Mouse (Mus musculus): Measurements from ENCODE around the gene Svep1. TPM values are rescaled to one million over a fixed set of nuclear protein-coding genes. Genes with fewer than 3 reads are reported as not detected.

The Svep1 gene
- polyA plus RNA-seq, 1 experiment = 0.08 TPM

DNA sequence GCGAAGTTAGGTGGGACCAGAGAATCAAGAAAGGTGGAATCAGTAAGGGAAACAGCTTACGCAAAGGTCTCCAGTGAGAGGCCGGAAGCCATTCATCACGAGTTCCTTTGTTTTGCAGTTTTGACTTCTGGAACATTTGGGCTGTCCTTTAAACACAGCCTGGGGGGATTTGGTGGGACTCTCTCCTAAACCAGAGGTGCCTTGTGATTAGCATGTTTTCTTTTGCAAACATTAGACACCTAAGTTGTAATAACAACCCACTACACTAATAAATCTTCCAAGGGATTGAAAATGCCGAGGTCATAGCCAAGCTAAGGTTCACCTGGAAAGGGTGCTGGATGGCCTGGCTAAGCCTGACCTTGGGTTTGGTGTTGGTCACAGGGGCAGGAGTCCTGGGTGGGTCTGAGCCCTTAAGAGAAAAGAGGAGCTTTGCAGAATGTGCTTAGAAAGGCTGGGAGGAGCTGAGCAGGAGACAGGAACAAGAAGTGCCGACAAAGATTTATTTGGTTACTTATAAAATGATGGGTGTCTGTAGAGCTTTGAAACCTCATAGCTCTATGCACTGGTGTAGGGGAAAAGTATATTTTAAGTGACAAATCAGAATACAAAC is 169.5 kb downstream of the Svep1 start:
- H3K27me3 ChIP-seq (ENCODE audit: control insufficient read depth, insufficient read depth, insufficient read length) = peaks cover 4% of the 10 kb centered on the region
- H3K36me3 ChIP-seq (ENCODE audit: control insufficient read depth, insufficient read depth) = no peaks in the 10 kb centered on the region
- H3K79me2 ChIP-seq (ENCODE audit: control insufficient read depth, insufficient read depth) = no peaks in the 10 kb centered on the region
- no peak overlapping the region for H3ac ChIP-seq (ENCODE audit: control insufficient read depth, insufficient read length)
- no peak overlapping the region for H3K4me3 ChIP-seq
- no peak overlapping the region for H3K4me2 ChIP-seq (ENCODE audit: low read depth)
- TF ChIP-seq POLR2A (IDR thresholded peaks at IDR 0.05; ENCODE audit: insufficient read length, low read depth) (no peak), SRF (IDR thresholded peaks at IDR 0.05; ENCODE audit: control insufficient read depth, insufficient read length, low read depth) (no peak), E2F4 (IDR thresholded peaks at IDR 0.05; ENCODE audit: insufficient read depth) (no peak), TCF3 (IDR thresholded peaks at IDR 0.05; ENCODE audit: insufficient read length, low read depth) (no peak), MYOG (IDR thresholded peaks at IDR 0.05; ENCODE audit: control insufficient read depth in 1 of 3, insufficient read depth in 1 of 3, insufficient read length in 2 of 3, low read depth in 2 of 3) (no peak), CEBPB (IDR thresholded peaks at IDR 0.05; ENCODE audit: insufficient read depth, poor library complexity, severe bottlenecking) (no peak), POLR2AphosphoS2 (IDR thresholded peaks at IDR 0.05; ENCODE audit: insufficient read length, low read depth) (no peak), MYOD1 (IDR thresholded peaks at IDR 0.05; ENCODE audit: control insufficient read depth in 1 of 3, insufficient read length in 2 of 3, low read depth in 2 of 3) (no peak), TCF12 (IDR thresholded peaks at IDR 0.05; ENCODE audit: insufficient read depth, poor library complexity, severe bottlenecking) (no peak), REST (IDR thresholded peaks at IDR 0.05; ENCODE audit: insufficient read depth, insufficient read length) (no peak), MAX (IDR thresholded peaks at IDR 0.05; ENCODE audit: low read depth) (no peak), USF1 (IDR thresholded peaks at IDR 0.05; ENCODE audit: low read depth) (no peak)

DNA sequence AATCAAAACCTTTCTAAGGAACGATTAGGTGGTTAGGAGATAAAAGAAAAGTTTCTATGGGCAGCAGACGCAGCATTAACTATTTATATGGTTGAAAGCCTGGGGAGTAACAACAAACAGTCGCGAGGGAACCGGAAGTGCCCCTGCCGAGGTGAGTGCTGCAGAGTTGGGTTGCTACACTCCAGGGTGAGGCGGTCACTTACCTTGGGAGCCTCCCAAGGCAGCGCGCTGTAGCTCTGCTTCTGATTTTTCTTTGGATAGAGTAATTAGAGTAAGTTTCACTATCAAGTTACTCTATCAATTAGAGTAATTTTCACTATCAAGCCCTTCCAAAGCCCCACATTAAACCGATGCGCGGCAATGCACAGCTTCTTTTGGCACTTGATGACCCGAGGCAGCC is 172.0 kb downstream of the Svep1 start:
- H3K4me3 ChIP-seq = no peak overlapping the region

DNA sequence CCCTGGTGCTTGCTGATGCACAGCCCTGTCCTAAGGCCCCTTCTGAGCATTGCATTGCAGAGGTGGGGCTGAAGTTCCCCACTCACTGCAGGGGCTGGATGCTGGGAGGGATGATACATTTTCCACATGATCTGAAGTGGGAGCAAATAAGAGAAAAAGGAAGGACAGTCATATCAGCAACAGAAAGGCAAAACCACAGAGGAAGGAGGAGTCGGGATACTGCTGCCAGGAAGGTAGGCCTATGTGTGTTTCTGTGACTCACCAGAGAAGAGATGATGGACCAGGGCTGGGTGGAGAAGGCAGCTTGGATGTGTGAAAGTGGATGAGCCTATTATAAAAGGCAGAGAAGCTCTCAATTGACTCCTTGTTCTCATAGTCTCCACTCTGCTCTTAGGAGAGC is 173.9 kb downstream of the Svep1 start:
- no peaks in the 10 kb centered on the region for H3K36me3 ChIP-seq (ENCODE audit: control insufficient read depth, insufficient read depth)
- no peak for TF ChIP-seq MYOG (IDR thresholded peaks at IDR 0.05; ENCODE audit: control insufficient read depth in 1 of 3, insufficient read depth in 1 of 3, insufficient read length in 2 of 3, low read depth in 2 of 3)
- no peak for TF ChIP-seq SRF (IDR thresholded peaks at IDR 0.05; ENCODE audit: control insufficient read depth, insufficient read length, low read depth)
- no peak for TF ChIP-seq MAX (IDR thresholded peaks at IDR 0.05; ENCODE audit: low read depth)
- H3K4me3 ChIP-seq = no peak overlapping the region
- H3K79me2 ChIP-seq (ENCODE audit: control insufficient read depth, insufficient read depth) = no peaks in the 10 kb centered on the region
- no peak overlapping the region for H3K4me2 ChIP-seq (ENCODE audit: low read depth)
- no peak overlapping the region for H3ac ChIP-seq (ENCODE audit: control insufficient read depth, insufficient read length)
- peaks cover 4% of the 10 kb centered on the region for H3K27me3 ChIP-seq (ENCODE audit: control insufficient read depth, insufficient read depth, insufficient read length)

More for the DNA sequence above, 172.0 kb downstream of the Svep1 start:
- Histone ChIP-seq H3ac (ENCODE audit: control insufficient read depth, insufficient read length) (no peak overlapping the region), H3K27me3 (ENCODE audit: control insufficient read depth, insufficient read depth, insufficient read length) (peaks cover 4% of the 10 kb centered on the region), H3K79me2 (ENCODE audit: control insufficient read depth, insufficient read depth) (no peaks in the 10 kb centered on the region), H3K4me2 (ENCODE audit: low read depth) (no peak overlapping the region), H3K36me3 (ENCODE audit: control insufficient read depth, insufficient read depth) (no peaks in the 10 kb centered on the region)
- TF ChIP-seq TCF12 (IDR thresholded peaks at IDR 0.05; ENCODE audit: insufficient read depth, poor library complexity, severe bottlenecking) (no peak), MAX (IDR thresholded peaks at IDR 0.05; ENCODE audit: low read depth) (no peak), USF1 (IDR thresholded peaks at IDR 0.05; ENCODE audit: low read depth) (no peak), TCF3 (IDR thresholded peaks at IDR 0.05; ENCODE audit: insufficient read length, low read depth) (no peak), SRF (IDR thresholded peaks at IDR 0.05; ENCODE audit: control insufficient read depth, insufficient read length, low read depth) (no peak)

DNA sequence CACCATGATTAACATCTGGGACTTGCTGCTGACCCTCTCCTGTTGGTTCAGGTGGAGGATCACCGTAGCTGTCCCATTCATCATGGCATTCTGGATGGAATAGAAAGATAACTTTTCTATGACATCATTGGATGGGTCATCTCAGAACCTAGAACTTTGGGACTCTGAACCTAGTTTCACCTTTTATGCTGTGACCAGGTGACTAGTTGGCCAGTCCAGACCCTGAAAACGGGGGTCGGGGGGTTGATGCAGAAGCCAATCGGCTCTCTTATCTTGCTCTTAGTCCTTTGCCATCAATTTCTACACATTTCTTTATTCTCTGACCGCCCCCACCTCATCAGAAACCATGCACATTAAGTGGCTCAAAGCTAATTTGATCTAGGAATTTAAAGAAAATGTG is 197.6 kb downstream of the Svep1 start, which contains the start of gene Txndc8:
Gene Txndc8 (minus strand): TSS at position 101 of the 400 bp plus-strand sequence.
- Histone ChIP-seq H3K79me2 (ENCODE audit: control insufficient read depth, insufficient read depth) (no peaks in the 10 kb centered on the region), H3K4me2 (ENCODE audit: low read depth) (no peak within 1 kb of the TSS), H3K36me3 (ENCODE audit: control insufficient read depth, insufficient read depth) (no peaks in the 10 kb centered on the region), H3K27me3 (ENCODE audit: control insufficient read depth, insufficient read depth, insufficient read length) (peaks cover 5% of the 10 kb centered on the region), H3ac (ENCODE audit: control insufficient read depth, insufficient read length) (no peak within 1 kb of the TSS), H3K4me3 (no peak within 1 kb of the TSS)
- no peak for TF ChIP-seq CEBPB (IDR thresholded peaks at IDR 0.05; ENCODE audit: insufficient read depth, poor library complexity, severe bottlenecking)
- TF ChIP-seq POLR2AphosphoS2 (IDR thresholded peaks at IDR 0.05; ENCODE audit: insufficient read length, low read depth) = no peak
- no peak for TF ChIP-seq MYOD1 (IDR thresholded peaks at IDR 0.05; ENCODE audit: control insufficient read depth in 1 of 3, insufficient read length in 2 of 3, low read depth in 2 of 3)
- no peak for TF ChIP-seq TCF12 (IDR thresholded peaks at IDR 0.05; ENCODE audit: insufficient read depth, poor library complexity, severe bottlenecking)
- no peak for TF ChIP-seq TCF3 (IDR thresholded peaks at IDR 0.05; ENCODE audit: insufficient read length, low read depth)
- TF ChIP-seq POLR2A (IDR thresholded peaks at IDR 0.05; ENCODE audit: insufficient read length, low read depth) = no peak
- no peak for TF ChIP-seq MAX (IDR thresholded peaks at IDR 0.05; ENCODE audit: low read depth)
- no peak for TF ChIP-seq REST (IDR thresholded peaks at IDR 0.05; ENCODE audit: insufficient read depth, insufficient read length)
- TF ChIP-seq E2F4 (IDR thresholded peaks at IDR 0.05; ENCODE audit: insufficient read depth) = no peak
- no peak for TF ChIP-seq USF1 (IDR thresholded peaks at IDR 0.05; ENCODE audit: low read depth)
- TF ChIP-seq SRF (IDR thresholded peaks at IDR 0.05; ENCODE audit: control insufficient read depth, insufficient read length, low read depth) = no peak
- TF ChIP-seq MYOG (IDR thresholded peaks at IDR 0.05; ENCODE audit: control insufficient read depth in 1 of 3, insufficient read depth in 1 of 3, insufficient read length in 2 of 3, low read depth in 2 of 3) = no peak

DNA sequence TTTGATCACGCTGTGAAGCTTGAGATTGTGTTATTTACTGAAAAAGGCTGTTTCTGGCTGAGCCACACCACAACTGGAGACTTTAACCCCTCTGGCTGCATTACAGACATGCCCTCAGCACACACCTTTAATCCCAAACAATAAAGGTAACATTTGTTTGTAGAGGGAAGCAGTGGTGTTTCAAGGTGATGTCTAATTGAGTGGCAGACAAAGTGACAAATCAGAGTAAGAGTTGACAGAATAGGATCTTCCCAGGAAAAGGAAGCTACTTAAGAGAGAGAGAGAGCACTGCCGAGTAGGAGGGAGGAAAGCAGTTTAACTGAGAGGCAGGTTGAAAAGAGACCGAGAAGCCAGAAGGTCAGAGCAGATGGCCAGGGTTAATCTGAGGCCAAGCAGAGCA is 203.2 kb downstream of the Svep1 start:
- no peaks in the 10 kb centered on the region for H3K36me3 ChIP-seq (ENCODE audit: control insufficient read depth, insufficient read depth)
- no peak overlapping the region for H3ac ChIP-seq (ENCODE audit: control insufficient read depth, insufficient read length)
- H3K79me2 ChIP-seq (ENCODE audit: control insufficient read depth, insufficient read depth) = no peaks in the 10 kb centered on the region
- no peak overlapping the region for H3K4me3 ChIP-seq
- H3K4me2 ChIP-seq (ENCODE audit: low read depth) = no peak overlapping the region
- no peak for TF ChIP-seq E2F4 (IDR thresholded peaks at IDR 0.05; ENCODE audit: insufficient read depth)
- TF ChIP-seq TCF3 (IDR thresholded peaks at IDR 0.05; ENCODE audit: insufficient read length, low read depth) = no peak
- no peak for TF ChIP-seq USF1 (IDR thresholded peaks at IDR 0.05; ENCODE audit: low read depth)
- TF ChIP-seq MYOD1 (IDR thresholded peaks at IDR 0.05; ENCODE audit: control insufficient read depth in 1 of 3, insufficient read length in 2 of 3, low read depth in 2 of 3) = no peak
- no peak for TF ChIP-seq CEBPB (IDR thresholded peaks at IDR 0.05; ENCODE audit: insufficient read depth, poor library complexity, severe bottlenecking)
- no peak for TF ChIP-seq POLR2A (IDR thresholded peaks at IDR 0.05; ENCODE audit: insufficient read length, low read depth)
- no peak for TF ChIP-seq SRF (IDR thresholded peaks at IDR 0.05; ENCODE audit: control insufficient read depth, insufficient read length, low read depth)
- no peak for TF ChIP-seq POLR2AphosphoS2 (IDR thresholded peaks at IDR 0.05; ENCODE audit: insufficient read length, low read depth)
- TF ChIP-seq MAX (IDR thresholded peaks at IDR 0.05; ENCODE audit: low read depth) = no peak
- TF ChIP-seq REST (IDR thresholded peaks at IDR 0.05; ENCODE audit: insufficient read depth, insufficient read length) = no peak
- TF ChIP-seq TCF12 (IDR thresholded peaks at IDR 0.05; ENCODE audit: insufficient read depth, poor library complexity, severe bottlenecking) = no peak
- TF ChIP-seq MYOG (IDR thresholded peaks at IDR 0.05; ENCODE audit: control insufficient read depth in 1 of 3, insufficient read depth in 1 of 3, insufficient read length in 2 of 3, low read depth in 2 of 3) = no peak
- H3K27me3 ChIP-seq (ENCODE audit: control insufficient read depth, insufficient read depth, insufficient read length) = peaks cover 5% of the 10 kb centered on the region
